21 mouse cellular contexts compared by ENCODE assay signal in the genomic region with DNA sequence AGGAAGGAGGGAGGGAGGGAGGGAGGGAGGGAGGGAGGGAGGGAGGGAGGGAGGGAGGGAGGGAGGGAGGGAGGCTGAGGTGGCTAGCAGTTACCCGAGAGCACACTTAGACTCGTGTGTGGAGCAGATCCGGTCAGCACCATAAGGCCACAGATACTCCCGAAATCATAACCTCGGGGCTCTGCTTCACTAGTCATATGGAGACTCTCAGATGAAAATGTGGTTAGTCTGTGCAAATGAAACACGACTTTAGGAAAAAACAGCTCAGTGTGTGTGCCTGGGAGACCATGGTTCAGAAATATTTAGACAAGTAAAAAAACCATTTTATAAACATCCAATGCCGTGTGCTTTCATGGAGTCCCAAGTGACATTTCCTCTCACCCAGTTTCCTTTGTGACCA.
DNase-seq lines count a peak whose midpoint lies in the region; ATAC-seq and TF ChIP-seq lines count a peak whose summit lies in the region.
"Had no signal": no experiment of that assay in that cellular context is flagged by ENCODE, and none has a peak within 500 bp of the region (broad histone marks: within the 10 kb centered on the region; RNA-seq: fewer than 3 reads in every experiment).

No protein-coding gene starts in this region.

- no peaks in the 10 kb centered on the region for H3K27me3 ChIP-seq in thymus, adult 2 months (ENCODE audit: control insufficient read depth, insufficient read depth, low read length)
- H3K27me3 ChIP-seq in liver, embryonic 12.5 days (replicated peaks): no peaks in the 10 kb centered on the region
- no peaks in the 10 kb centered on the region for H3K27me3 ChIP-seq in splenic B cell, adult 2 months (ENCODE audit: control insufficient read depth, insufficient read depth, low read length, poor library complexity, severe bottlenecking)
- H3K27me3 ChIP-seq in midbrain, embryonic 10.5 days (ENCODE audit: low read depth, poor library complexity, severe bottlenecking): no peaks in the 10 kb centered on the region
- H3K27me3 ChIP-seq: embryonic facial prominence, embryonic 13.5 days; forebrain, embryonic 13.5 days; hindbrain, embryonic 13.5 days had no signal

- H3K36me3 ChIP-seq in thymus, adult 2 months (ENCODE audit: control insufficient read depth, insufficient read depth, low read length): no peaks in the 10 kb centered on the region
- no peaks in the 10 kb centered on the region for H3K36me3 ChIP-seq in liver, embryonic 12.5 days
- H3K36me3 ChIP-seq in splenic B cell, adult 2 months (ENCODE audit: control insufficient read depth, insufficient read depth, low read length, poor library complexity, severe bottlenecking): no peaks in the 10 kb centered on the region
- no peaks in the 10 kb centered on the region for H3K36me3 ChIP-seq in midbrain, embryonic 10.5 days
- H3K36me3 ChIP-seq: embryonic facial prominence, embryonic 13.5 days; heart, embryonic 10.5 days; hindbrain, embryonic 13.5 days had no signal

- H3K9me3 ChIP-seq in liver, embryonic 12.5 days (replicated peaks): 0 out of 2 replicates have a peak, but pooled peaks cover 6% of the 10 kb centered on the region
- H3K9me3 ChIP-seq in midbrain, embryonic 10.5 days (replicated peaks): peaks cover 3% of the 10 kb centered on the region
- H3K9me3 ChIP-seq: embryonic facial prominence, embryonic 13.5 days; forebrain, embryonic 13.5 days; heart, embryonic 10.5 days; hindbrain, embryonic 13.5 days had no signal

- H3K4me2 ChIP-seq in liver, embryonic 12.5 days: no peak overlapping the region
- H3K4me2 ChIP-seq: embryonic facial prominence, embryonic 13.5 days; forebrain, embryonic 13.5 days; hindbrain, embryonic 13.5 days had no signal

- peaks cover 30% of the 10 kb centered on the region for H3K4me1 ChIP-seq in thymus, adult 2 months (replicated peaks; ENCODE audit: control insufficient read depth, insufficient read depth, low read length)
- peaks cover 42% of the 10 kb centered on the region for H3K4me1 ChIP-seq in liver, embryonic 12.5 days
- H3K4me1 ChIP-seq in midbrain, embryonic 10.5 days: no peaks in the 10 kb centered on the region
- H3K4me1 ChIP-seq: embryonic facial prominence, embryonic 13.5 days; forebrain, embryonic 13.5 days; heart, embryonic 10.5 days; hindbrain, embryonic 13.5 days had no signal

- ATAC-seq in CD4-positive, CD25-positive, alpha-beta regulatory T cell, adult 4 months: peak; percentile 13
- no peak for ATAC-seq in liver, embryonic 12.5 days
- ATAC-seq: forebrain, embryonic 13.5 days; forebrain, postnatal 0 days; hindbrain, postnatal 0 days had no signal

- no peak for TF ChIP-seq CTCF in thymus, adult 2 months (IDR thresholded peaks at IDR 0.05; ENCODE audit: borderline replicate concordance, control insufficient read depth, extremely low read depth, insufficient read depth, low read length, poor library complexity)

- H3K9ac ChIP-seq in liver, embryonic 12.5 days: no peak overlapping the region
- H3K9ac ChIP-seq: embryonic facial prominence, embryonic 13.5 days; forebrain, embryonic 13.5 days; forebrain, postnatal 0 days; hindbrain, embryonic 13.5 days had no signal

- H3K4me3 ChIP-seq in thymus, adult 2 months (ENCODE audit: control insufficient read depth, insufficient read depth, low read length): no peak overlapping the region
- H3K4me3 ChIP-seq in liver, embryonic 12.5 days: no peak overlapping the region
- H3K4me3 ChIP-seq in midbrain, embryonic 10.5 days: no peak overlapping the region
- H3K4me3 ChIP-seq: embryonic facial prominence, embryonic 13.5 days; forebrain, embryonic 13.5 days; gastrocnemius, adult 2 months; heart, embryonic 10.5 days; hindbrain, embryonic 13.5 days had no signal

- 74% methylated on average over 7 of the region's 7 CpGs for WGBS in thymus, adult 2 months
- WGBS in liver, embryonic 12.5 days (ENCODE audit: insufficient replicate concordance): 63% methylated on average over 7 of the region's 7 CpGs
- 89% methylated on average over 7 of the region's 7 CpGs for WGBS in midbrain, embryonic 10.5 days

- DNase-seq in thymus, postnatal 14 days: peak; percentile 2
- no peak for DNase-seq in thymus, adult 2 months
- peak; percentile 22 for DNase-seq in splenic B cell, adult 2 months (ENCODE audit: low read depth, low spot score)
- DNase-seq in neural tube, embryonic 10.5 days (ENCODE audit: extremely low spot score, low spot score): no peak
- no peak for DNase-seq in midbrain, embryonic 10.5 days (ENCODE audit: low spot score)
- DNase-seq: adrenal gland, postnatal 25 days; cerebellum, adult 18-20 months; cerebellum, adult 9-11 months; cerebellum, postnatal 36 days; forebrain, postnatal 0 days; gastrocnemius, adult 2 months; gastrocnemius, postnatal 25 days; heart, postnatal 10 days; heart, postnatal 4 days had no signal

- no peak overlapping the region for H3K27ac ChIP-seq in thymus, adult 2 months (ENCODE audit: control insufficient read depth, insufficient read depth, low read length)
- H3K27ac ChIP-seq in liver, embryonic 12.5 days: peak overlapping the region; percentile 55; the same call in 1 of the 2 replicates
- no peak overlapping the region for H3K27ac ChIP-seq in midbrain, embryonic 10.5 days (replicated peaks)
- H3K27ac ChIP-seq: embryonic facial prominence, embryonic 13.5 days; forebrain, embryonic 13.5 days; gastrocnemius, adult 2 months; heart, embryonic 10.5 days; hindbrain, embryonic 13.5 days; hindbrain, postnatal 0 days had no signal

- TF ChIP-seq POLR2A in thymus, adult 2 months (IDR thresholded peaks at IDR 0.05; ENCODE audit: control insufficient read depth, extremely low read depth, insufficient read depth, low read length, poor library complexity): no peak

Comparison
In these comparisons a context has a peak if more than half of its experiments do, and no peak if none do; other contexts are left out.
1. DNase-seq: peak in thymus, postnatal 14 days (single experiment) and splenic B cell, adult 2 months (single experiment); none in thymus, adult 2 months (single experiment), neural tube, embryonic 10.5 days (single experiment) and midbrain, embryonic 10.5 days (single experiment).